Mouse (Mus musculus) ES-Bruce4 (cell line): ENCODE data around the gene Hs1bp3. TPM values are rescaled to one million over a fixed set of nuclear protein-coding genes. Genes with fewer than 3 reads are reported as not detected.

ENCODE experiments used
- H3K27ac ChIP-seq: 2 replicates; pipeline ENCODE4 v1.5.1; 2012; ENCODE audit warnings: low read length, inconsistent platforms; ENCODE audit not compliant: insufficient read depth
- H3K27me3 ChIP-seq: 2 replicates; pipeline ENCODE4 v1.6.1; 2012; ENCODE audit warnings: mild to moderate bottlenecking, low read length, inconsistent platforms; ENCODE audit not compliant: control insufficient read depth, poor library complexity, insufficient read depth, severe bottlenecking
- H3K36me3 ChIP-seq: 2 replicates; pipeline ENCODE4 v1.6.1; 2012; ENCODE audit warnings: inconsistent platforms, mild to moderate bottlenecking, low read length, moderate library complexity; ENCODE audit not compliant: control insufficient read depth, poor library complexity, insufficient read depth, severe bottlenecking
- H3K4me1 ChIP-seq: one replicate; pipeline ENCODE4 v1.8.1; 2011; ENCODE audit warnings: low read length; ENCODE audit not compliant: control insufficient read depth, insufficient read depth
- H3K4me3 ChIP-seq: 2 replicates; pipeline ENCODE4 v1.5.1; 2011; ENCODE audit warnings: low read depth, mild to moderate bottlenecking, low read length
- H3K9ac ChIP-seq: 2 replicates; pipeline ENCODE4 v1.6.1; 2012; ENCODE audit warnings: low read depth, mild to moderate bottlenecking, inconsistent platforms; ENCODE audit not compliant: poor library complexity, severe bottlenecking
- H3K9me3 ChIP-seq: replicated peaks from 2 replicates; pipeline ENCODE4 v1.6.1; 2012; ENCODE audit warnings: mild to moderate bottlenecking, low read length, inconsistent platforms; ENCODE audit not compliant: control insufficient read depth, poor library complexity, insufficient read depth, severe bottlenecking
- CTCF ChIP-seq: IDR thresholded peaks from one replicate; pipeline ENCODE4 v1.8.1; 2011; ENCODE audit warnings: low read depth, low read length
- EP300 ChIP-seq: IDR thresholded peaks from 2 replicates; pipeline ENCODE4 v1.6.1; 2011; ENCODE audit warnings: low read depth, low read length; ENCODE audit not compliant: insufficient read depth
- POLR2A ChIP-seq: IDR thresholded peaks from one replicate; pipeline ENCODE4 v1.8.1; 2011; ENCODE audit warnings: low read length; ENCODE audit not compliant: insufficient read depth
- polyA plus RNA-seq: library from polyadenylated mRNA; stranded (reverse); fragments of >200 nt; gene quantifications from 2 replicates; pipeline ENCODE4 v1.2.4, GENCODE M21; 2011; ENCODE audit warnings: low read depth; ENCODE audit not compliant: missing spikeins, insufficient read depth, insufficient read length

Hs1bp3 gene
- polyA plus RNA-seq, 1 experiment: 37.5 TPM

GRCm38 (mm10) chr12:8339591-8340319, 26.5 kb downstream of the Hs1bp3 start:
- Histone ChIP-seq H3K27ac (no peak overlapping the region), H3K9me3 (no peaks in the 10 kb centered on the region), H3K4me3 (no peak overlapping the region), H3K9ac (no peak overlapping the region), H3K4me1 (peaks cover 6% of the 10 kb centered on the region), H3K27me3 (no peaks in the 10 kb centered on the region), H3K36me3 (0 out of 2 replicates have a peak, but pooled peaks cover 9% of the 10 kb centered on the region)
- TF ChIP-seq POLR2A (no peak), EP300 (no peak)

- H3K36me3 ChIP-seq: 0 out of 2 replicates have a peak, but pooled peaks cover 9% of the 10 kb centered on the region
- TF ChIP-seq POLR2A (no peak), EP300 (no peak), CTCF (no peak)
These were observed 27.8 kb downstream of the Hs1bp3 start for GRCm38 (mm10) chr12:8341008-8341407.

GRCm38 (mm10) chr12:8343381-8343780, 30.1 kb downstream of the Hs1bp3 start:
- Histone ChIP-seq H3K4me1 (peaks cover 6% of the 10 kb centered on the region), H3K27ac (no peak overlapping the region), H3K36me3 (no peaks in the 10 kb centered on the region), H3K9ac (no peak overlapping the region), H3K4me3 (no peak overlapping the region), H3K9me3 (no peaks in the 10 kb centered on the region), H3K27me3 (no peaks in the 10 kb centered on the region)
- TF ChIP-seq EP300 (no peak), CTCF (no peak), POLR2A (no peak)

More at GRCm38 (mm10) chr12:8341008-8341407, 27.8 kb downstream of the Hs1bp3 start:
- peaks cover 6% of the 10 kb centered on the region for H3K4me1 ChIP-seq
- no peak overlapping the region for H3K9ac ChIP-seq
- no peak overlapping the region for H3K4me3 ChIP-seq
- H3K27me3 ChIP-seq: no peaks in the 10 kb centered on the region
- no peaks in the 10 kb centered on the region for H3K9me3 ChIP-seq
- no peak overlapping the region for H3K27ac ChIP-seq

- no peaks in the 10 kb centered on the region for H3K27me3 ChIP-seq
- H3K9ac ChIP-seq: no peak overlapping the region
- no peaks in the 10 kb centered on the region for H3K36me3 ChIP-seq
- no peak overlapping the region for H3K27ac ChIP-seq
- no peaks in the 10 kb centered on the region for H3K9me3 ChIP-seq
- peaks cover 3% of the 10 kb centered on the region for H3K4me1 ChIP-seq
- TF ChIP-seq CTCF (no peak), EP300 (no peak), POLR2A (no peak)
- no peak overlapping the region for H3K4me3 ChIP-seq
These were observed 31.7 kb downstream of the Hs1bp3 start for GRCm38 (mm10) chr12:8344897-8345296.

GRCm38 (mm10) chr12:8345539-8345938, 32.3 kb downstream of the Hs1bp3 start:
- no peaks in the 10 kb centered on the region for H3K9me3 ChIP-seq
- H3K27ac ChIP-seq: no peak overlapping the region
- H3K27me3 ChIP-seq: no peaks in the 10 kb centered on the region
- H3K4me3 ChIP-seq: no peak overlapping the region
- no peaks in the 10 kb centered on the region for H3K36me3 ChIP-seq
- no peak for TF ChIP-seq POLR2A
- no peak for TF ChIP-seq EP300
- TF ChIP-seq CTCF: no peak
- peaks cover 3% of the 10 kb centered on the region for H3K4me1 ChIP-seq
- H3K9ac ChIP-seq: no peak overlapping the region

GRCm38 (mm10) chr12:8347746-8348462, 34.7 kb downstream of the Hs1bp3 start:
- Histone ChIP-seq H3K9me3 (no peaks in the 10 kb centered on the region), H3K27me3 (no peaks in the 10 kb centered on the region), H3K4me3 (no peak overlapping the region), H3K9ac (no peak overlapping the region), H3K27ac (no peak overlapping the region), H3K36me3 (no peaks in the 10 kb centered on the region), H3K4me1 (peaks cover 2% of the 10 kb centered on the region)
- TF ChIP-seq POLR2A (no peak), CTCF (no peak), EP300 (no peak)
